Mouse (Mus musculus): ENCODE measurements at regions not wholly inside any gene's neighbourhood (a gene's known extent, or its start where the extent isn't known, plus 50 kb on each side); places are given as distances from the start of the nearest gene placed in this dataset.

DNA sequence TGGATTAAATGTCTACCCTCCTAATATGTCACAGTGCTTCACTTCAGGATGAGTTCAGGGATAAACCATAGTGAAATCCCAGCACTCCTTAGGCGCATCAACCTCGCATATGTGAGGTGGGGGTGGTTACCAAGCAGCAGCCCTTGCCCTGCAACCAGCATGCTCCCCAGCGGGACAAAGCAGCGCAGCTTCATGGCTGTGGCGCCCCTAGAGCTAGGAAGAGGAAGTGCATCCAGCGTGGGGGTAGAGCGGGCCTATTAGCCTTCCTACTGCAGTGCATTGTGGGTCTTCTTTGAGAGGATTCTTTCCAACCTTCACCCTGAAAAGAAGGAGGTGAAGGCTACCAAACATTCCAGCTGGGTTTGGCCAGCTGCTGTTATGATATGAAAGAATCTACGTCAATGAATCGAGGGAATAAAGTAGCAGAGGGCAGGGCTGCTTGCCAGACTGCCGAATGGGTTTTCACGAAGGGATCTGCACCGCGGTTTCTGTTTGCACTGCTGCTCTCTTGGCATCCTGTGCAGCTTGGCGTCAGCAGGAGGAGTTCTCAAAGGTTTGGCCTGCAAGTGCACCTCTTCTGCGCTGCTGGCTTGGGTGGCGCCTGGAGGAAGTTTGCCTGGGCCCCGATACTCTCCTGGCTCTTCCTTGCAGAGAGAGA is 77.4 kb upstream of the Max start:
- TF ChIP-seq CHD2 (IDR thresholded peaks at IDR 0.05; ENCODE audit: low read depth, low read length) = no peak
- no peak for TF ChIP-seq MAFK (IDR thresholded peaks at IDR 0.05; ENCODE audit: insufficient read depth, low read depth, low read length)
- TF ChIP-seq ZC3H11A (IDR thresholded peaks at IDR 0.05; ENCODE audit: borderline replicate concordance, low read depth, low read length) = 0 out of 2 replicates have a peak, but pooled peaks have one; percentile 45
- peak; percentile 65; the same call in 1 of the 2 replicates for TF ChIP-seq HCFC1 (IDR thresholded peaks at IDR 0.05; ENCODE audit: borderline replicate concordance, insufficient read depth, low read length)
